Mouse (Mus musculus) heart, embryonic 14.5 days (tissue): Measurements from ENCODE around the gene Gm49027. TPM values are rescaled to one million over a fixed set of nuclear protein-coding genes. Genes with fewer than 3 reads are reported as not detected.

Experiments used
- ATAC-seq: fragments of 200-750 bp; cut with Nextera tagmentation; 2 replicates; pipeline ENCODE4 v1.8.0; 2017; ENCODE audit warnings: low read depth, moderate TSS enrichment; ENCODE audit not compliant: insufficient number of reproducible peaks, insufficient read depth, low FRiP score
- H3K27ac ChIP-seq, 2 experiments: fragments of 200-500 bp in 1 of 2; fragments of 300-500 bp in 1 of 2; sonication (generic) in 1 of 2; replicated peaks in 1 of 2; 2 replicates each; pipeline ENCODE4 v1.5.1; 2012 to 2014; ENCODE audit warnings: low read depth in 2 of 2, low read length in 2 of 2, control low read depth in 1 of 2, mild to moderate bottlenecking in 1 of 2, mixed read lengths in 1 of 2; ENCODE audit not compliant: control insufficient read depth in 1 of 2, insufficient read depth in 1 of 2
- H3K27me3 ChIP-seq: fragments of 300-500 bp; sonication (generic); 2 replicates; pipeline ENCODE4 v1.6.1; 2014; ENCODE audit warnings: mild to moderate bottlenecking, low read length, control low read depth; ENCODE audit not compliant: control insufficient read depth, insufficient read depth
- H3K36me3 ChIP-seq: fragments of 300-500 bp; sonication (generic); 2 replicates; pipeline ENCODE4 v1.6.1; 2014; ENCODE audit warnings: mild to moderate bottlenecking, control low read depth, low read length, mixed read lengths; ENCODE audit not compliant: control insufficient read depth, insufficient read depth
- H3K4me1 ChIP-seq, 2 experiments: fragments of 200-500 bp in 1 of 2; fragments of 300-500 bp in 1 of 2; sonication (generic) in 1 of 2; 2 replicates each; pipeline ENCODE4 v1.6.1; 2012 to 2014; ENCODE audit warnings: low read length in 2 of 2, control low read depth in 1 of 2, mixed read lengths in 1 of 2; ENCODE audit not compliant: control insufficient read depth in 2 of 2, insufficient read depth in 2 of 2
- H3K4me2 ChIP-seq: fragments of 300-500 bp; sonication (generic); 2 replicates; pipeline ENCODE4 v1.6.1; 2014; ENCODE audit warnings: mild to moderate bottlenecking, low read length
- H3K4me3 ChIP-seq, 2 experiments: fragments of 200-500 bp in 1 of 2; fragments of 300-500 bp in 1 of 2; sonication (generic) in 1 of 2; 2 replicates each; pipeline ENCODE4 v1.5.1; 2012 to 2014; ENCODE audit warnings: low read length in 2 of 2, mild to moderate bottlenecking in 2 of 2, control low read depth in 1 of 2, low read depth in 1 of 2, moderate library complexity in 1 of 2; ENCODE audit not compliant: control insufficient read depth in 1 of 2, insufficient read depth in 1 of 2
- H3K9ac ChIP-seq: fragments of 300-500 bp; sonication (generic); 2 replicates; pipeline ENCODE4 v1.6.1; 2014; ENCODE audit warnings: mild to moderate bottlenecking, low read length
- H3K9me3 ChIP-seq: fragments of 300-500 bp; sonication (generic); 2 replicates; pipeline ENCODE4 v1.6.1; 2016; ENCODE audit warnings: low read length, control low read depth; ENCODE audit not compliant: control insufficient read depth
- WGBS: fragments of 180-500 bp; shearing (Covaris S2); extraction: QIAGEN DNeasy Blood & Tissue Kit; methylation state at CpG from one replicate; pipeline ENCODE4 v1.1.7; 2014; 5-methylcytosine and 5-hydroxymethylcytosine counted together
- polyA plus RNA-seq: library from polyadenylated mRNA; unstranded; fragments of >200 nt; fragmentation: Nextera tagmentation; extraction: Ambion mirVana; gene quantifications from 2 replicates; pipeline ENCODE4 v1.2.1, GENCODE M21; 2014

Gm49027 gene
- polyA plus RNA-seq, 1 experiment from 2014 or later: 0.57 TPM

DNA sequence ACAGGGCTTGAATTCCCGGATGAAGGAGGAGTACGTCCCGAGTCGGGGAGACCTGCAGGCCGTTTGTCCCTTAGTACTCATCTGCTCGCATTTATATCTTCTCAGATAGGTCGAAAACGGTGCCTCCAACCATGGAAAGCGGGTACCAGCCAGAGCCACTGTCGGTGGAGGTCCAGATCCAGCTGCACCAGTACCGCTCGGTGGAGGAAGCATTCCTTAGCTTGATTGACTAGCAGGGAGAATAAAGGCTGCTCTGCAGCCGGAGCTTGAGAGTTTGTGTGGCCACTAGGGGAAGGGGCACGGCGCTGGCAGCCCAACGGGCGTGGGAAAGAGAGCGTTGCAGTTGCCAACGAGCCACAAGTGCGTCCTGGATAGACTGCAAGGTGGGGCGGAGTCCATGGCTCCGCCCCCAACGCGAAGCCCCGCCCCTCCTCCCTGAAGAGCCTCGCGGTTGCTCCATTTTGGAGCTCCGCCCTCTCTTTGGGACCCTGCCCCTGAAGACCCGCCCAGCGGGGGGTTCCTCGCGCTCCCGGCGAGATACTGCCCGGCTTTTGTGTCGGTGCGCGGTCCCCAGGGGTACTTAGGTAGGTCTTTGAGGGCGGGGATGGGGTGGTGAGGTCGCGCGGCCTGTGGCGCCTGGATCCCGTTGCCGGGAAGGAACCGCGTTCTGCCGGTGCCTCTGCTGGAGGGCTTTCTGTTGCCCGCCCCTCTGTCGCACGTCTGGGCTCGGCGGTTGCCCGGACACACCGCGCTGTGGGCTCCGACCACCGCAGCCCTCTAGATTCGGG lies 17.2 kb downstream of the Gm49027 start:
- Histone ChIP-seq H3K27me3 (peaks cover 28% of the 10 kb centered on the region), H3K36me3 (peaks cover 20% of the 10 kb centered on the region; the same call in 1 of the 2 replicates), H3K9me3 (no peaks in the 10 kb centered on the region), H3K4me1 (no peaks in the 10 kb centered on the region; a peak in 1 of 4 replicates), H3K4me3 (peak overlapping the region; percentile 52 to 62), H3K9ac (peak overlapping the region; percentile 51), H3K27ac (no peak overlapping the region), H3K4me2 (peak overlapping the region; percentile 76)
- under 1% methylated on average over 53 of the region's 59 CpGs for WGBS
- peak; percentile 75 for ATAC-seq

DNA sequence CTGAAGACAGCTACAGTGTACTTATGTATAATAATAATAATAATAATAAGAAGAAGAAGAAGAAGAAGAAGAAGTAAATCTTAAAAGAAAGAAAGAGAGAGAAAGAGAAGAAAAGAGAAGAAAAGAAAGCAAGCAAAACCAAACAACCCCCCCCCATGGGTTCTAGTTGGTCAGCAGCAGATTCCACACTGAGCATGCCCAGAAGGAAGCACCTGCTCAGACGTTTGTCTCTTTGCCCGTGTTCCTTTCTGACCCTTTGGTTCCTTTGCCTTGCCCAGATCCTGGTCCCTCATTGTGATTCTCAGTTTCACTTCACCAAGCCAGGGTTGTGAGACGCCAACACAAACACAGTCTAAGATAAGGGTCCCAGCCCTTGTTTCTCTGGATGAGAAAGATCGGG lies 23.3 kb downstream of the Gm49027 start:
- no peak for ATAC-seq

DNA sequence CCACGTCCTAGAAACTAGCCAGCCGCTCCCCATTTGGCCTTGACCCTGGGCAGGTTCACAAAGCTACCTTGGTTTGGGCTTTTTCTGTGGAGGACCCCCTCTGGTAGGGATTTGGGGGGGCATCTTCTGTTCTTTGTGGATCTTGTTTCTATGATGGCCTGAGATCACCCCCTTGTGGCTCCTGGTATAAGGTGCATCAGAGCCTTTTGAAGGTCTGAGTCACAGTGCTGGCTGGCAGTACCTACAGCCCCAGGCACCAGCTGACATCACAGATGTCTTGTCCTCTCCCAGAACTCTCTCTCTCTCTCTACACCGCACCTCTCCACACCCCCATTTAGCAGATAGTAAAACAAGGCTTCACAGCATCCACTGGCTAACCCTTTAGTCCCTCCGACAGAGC lies 25.6 kb downstream of the Gm49027 start:
- H3K9ac ChIP-seq: no peak overlapping the region
- 38% methylated on average over 4 of the region's 4 CpGs for WGBS
- no peak overlapping the region for H3K4me2 ChIP-seq
- H3K36me3 ChIP-seq: no peaks in the 10 kb centered on the region
- H3K9me3 ChIP-seq: no peaks in the 10 kb centered on the region
- H3K4me1 ChIP-seq: peaks cover 11 to 12% of the 10 kb centered on the region in 2 experiments
- no peak overlapping the region for H3K27ac ChIP-seq
- peaks cover 13% of the 10 kb centered on the region; the same call in 1 of the 2 replicates for H3K27me3 ChIP-seq
- no peak overlapping the region for H3K4me3 ChIP-seq
- ATAC-seq: no peak

More for the DNA sequence above, 23.3 kb downstream of the Gm49027 start:
- 31% methylated on average over 4 of the region's 4 CpGs for WGBS
- Histone ChIP-seq H3K9ac (no peak overlapping the region), H3K4me2 (no peak overlapping the region), H3K9me3 (no peaks in the 10 kb centered on the region), H3K36me3 (no peaks in the 10 kb centered on the region), H3K27ac (no peak overlapping the region), H3K27me3 (peaks cover 25% of the 10 kb centered on the region; the same call in 1 of the 2 replicates), H3K4me1 (peaks cover 11 to 12% of the 10 kb centered on the region in 2 experiments), H3K4me3 (no peak overlapping the region)

DNA sequence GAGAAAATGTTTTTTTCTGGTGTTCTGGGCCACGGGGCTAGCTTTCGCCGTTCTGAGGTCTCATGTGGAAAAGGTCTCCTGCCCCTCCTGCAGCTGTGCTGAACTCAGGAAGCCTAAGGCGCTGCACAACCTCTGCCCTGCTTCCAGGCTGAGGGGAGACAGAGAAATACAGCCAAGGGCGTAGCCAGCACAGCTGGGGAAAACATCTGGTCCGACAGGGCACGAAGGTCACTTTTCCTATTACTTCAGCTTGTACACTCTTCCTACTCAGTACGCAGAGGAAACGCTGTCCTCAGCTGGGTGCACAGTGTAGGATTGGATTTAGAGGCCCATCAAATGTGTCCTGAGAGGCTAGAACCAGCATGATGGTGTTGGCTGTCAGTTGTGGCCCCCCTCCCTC lies 35.4 kb downstream of the Gm49027 start:
- ATAC-seq: no peak
- no peak overlapping the region for H3K9ac ChIP-seq

DNA sequence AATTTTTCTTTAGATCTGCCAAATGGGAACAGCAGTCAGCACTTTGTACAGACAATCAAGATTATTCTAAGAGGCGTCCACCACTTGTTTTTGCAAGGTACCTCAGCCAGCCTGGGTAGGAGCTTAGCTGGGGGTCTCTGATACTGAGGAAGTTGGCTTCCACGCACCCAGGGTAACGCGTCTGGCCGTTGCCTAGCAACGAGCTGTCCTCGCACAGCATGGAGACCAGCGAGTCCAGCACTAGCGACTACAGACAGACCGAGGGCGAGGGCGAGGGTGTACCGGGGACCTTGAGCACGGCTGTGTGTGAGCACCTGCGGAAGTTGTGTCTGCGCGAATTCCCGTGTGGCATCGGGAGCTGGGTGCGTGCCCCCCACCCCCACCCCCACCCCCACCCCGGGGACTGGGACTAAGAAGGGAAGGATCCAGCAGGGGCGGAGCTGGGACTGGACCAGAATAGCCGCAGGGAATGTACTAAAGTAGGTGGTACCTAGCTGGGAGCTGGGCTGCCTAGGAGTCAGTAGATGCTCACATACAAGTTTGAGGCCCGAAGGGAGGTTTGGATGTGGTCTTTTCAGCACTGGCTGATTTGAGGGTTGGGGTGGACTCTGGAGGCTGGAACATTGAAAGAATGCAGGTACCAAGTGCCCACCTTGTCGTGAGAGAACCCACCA lies 36.0 kb downstream of the Gm49027 start, which contains the start of the genes Lrrc43 and Il31:
Lrrc43 (plus strand) TSS at position 194 of the 674 bp plus-strand sequence.
Il31 (minus strand) TSS at position 378 of the 674 bp plus-strand sequence.
- H3K36me3 ChIP-seq: no peaks in the 10 kb centered on the region
- H3K27ac ChIP-seq: no peak within 1 kb of the TSS
- H3K9ac ChIP-seq: no peak within 1 kb of the TSS
- peak within 1 kb of the TSS; percentile 60 for H3K4me2 ChIP-seq
- WGBS: 6% methylated on average over 25 of the region's 25 CpGs
- peak within 1 kb of the TSS in 1 of 2 experiments; percentile 17; a peak in 1 of 4 replicates for H3K4me3 ChIP-seq
- H3K4me1 ChIP-seq: peaks cover 3 to 10% of the 10 kb centered on the region in 2 experiments
- ATAC-seq: no peak
- no peaks in the 10 kb centered on the region for H3K9me3 ChIP-seq
- no peaks in the 10 kb centered on the region for H3K27me3 ChIP-seq

More for the DNA sequence above, 35.4 kb downstream of the Gm49027 start:
- H3K36me3 ChIP-seq: no peaks in the 10 kb centered on the region
- H3K4me2 ChIP-seq: no peak overlapping the region; the same call in 1 of the 2 replicates
- H3K27me3 ChIP-seq: no peaks in the 10 kb centered on the region
- H3K4me1 ChIP-seq: peaks cover 3 to 10% of the 10 kb centered on the region in 2 experiments
- H3K4me3 ChIP-seq: no peak overlapping the region
- H3K9me3 ChIP-seq: no peaks in the 10 kb centered on the region
- no peak overlapping the region for H3K27ac ChIP-seq
- WGBS: 60% methylated on average over 9 of the region's 9 CpGs

DNA sequence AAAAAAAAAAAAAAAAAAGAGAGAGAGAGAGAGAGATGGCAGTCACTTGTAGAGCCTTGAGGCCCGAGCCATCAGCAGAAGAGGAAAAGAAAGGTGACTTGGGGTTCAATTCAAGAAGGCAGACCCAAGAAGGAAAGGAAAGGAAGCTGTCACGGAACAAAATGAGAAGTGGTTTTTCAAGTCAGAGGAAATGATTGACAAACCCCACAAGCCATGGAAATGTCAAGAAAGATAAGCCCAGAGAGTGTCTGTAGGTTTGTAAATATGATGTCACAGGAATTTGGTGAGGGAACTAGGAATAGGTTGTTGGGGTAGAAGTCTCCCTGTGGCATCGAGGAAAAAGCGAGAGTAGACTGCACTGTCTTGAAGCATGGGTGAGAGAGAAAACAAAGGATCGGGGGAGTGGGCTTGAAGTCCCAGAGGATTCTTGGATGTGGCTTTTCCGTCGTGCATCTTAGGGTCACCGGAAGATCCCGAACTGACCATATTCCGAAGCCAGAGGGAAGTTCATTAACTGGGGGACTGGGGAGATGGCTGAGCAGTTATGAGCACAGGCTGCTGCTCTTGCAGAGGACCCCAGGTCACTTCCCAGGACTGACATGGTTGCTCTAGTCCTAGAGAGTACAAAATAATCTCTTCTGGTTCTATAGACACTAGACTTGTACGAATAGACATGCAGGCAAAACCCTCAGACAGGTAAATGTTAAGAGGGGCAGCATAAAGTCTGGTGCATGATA lies 37.5 kb downstream of the Gm49027 start:
- no peak overlapping the region for H3K27ac ChIP-seq
- no peak overlapping the region for H3K4me3 ChIP-seq
- no peaks in the 10 kb centered on the region for H3K27me3 ChIP-seq
- ATAC-seq: no peak
- no peaks in the 10 kb centered on the region for H3K36me3 ChIP-seq
- 70% methylated on average over 11 of the region's 11 CpGs for WGBS
- H3K4me2 ChIP-seq: no peak overlapping the region
- no peak overlapping the region for H3K9ac ChIP-seq
- peaks cover 3 to 10% of the 10 kb centered on the region in 2 experiments for H3K4me1 ChIP-seq
- H3K9me3 ChIP-seq: no peaks in the 10 kb centered on the region

DNA sequence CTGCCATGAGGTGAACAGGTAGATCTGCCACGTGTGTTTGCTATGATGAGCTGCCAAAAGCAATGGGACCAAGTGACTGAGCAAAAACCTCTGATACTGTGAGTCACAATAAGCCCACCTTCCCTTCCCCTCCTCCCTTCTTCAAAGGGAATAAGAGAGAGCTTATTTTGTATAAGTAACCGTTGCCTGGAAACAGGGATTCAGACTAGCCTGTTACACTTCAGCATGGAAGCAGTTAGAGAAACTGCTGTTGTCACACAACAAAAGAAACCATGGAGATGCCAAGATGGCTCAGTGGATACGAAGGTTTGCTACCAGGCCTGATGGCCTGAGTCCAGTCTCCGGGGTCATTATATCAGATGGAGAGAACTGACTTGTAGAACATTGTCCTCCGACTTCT lies 51.5 kb downstream of the Gm49027 start:
- 84% methylated on average over 5 of the region's 5 CpGs for WGBS
- no peak overlapping the region for H3K9ac ChIP-seq
- no peaks in the 10 kb centered on the region for H3K27me3 ChIP-seq
- H3K4me1 ChIP-seq: peaks cover 9 to 16% of the 10 kb centered on the region in 2 experiments; a peak in 3 of 4 replicates
- H3K36me3 ChIP-seq: no peaks in the 10 kb centered on the region
- H3K27ac ChIP-seq: no peak overlapping the region
- H3K9me3 ChIP-seq: no peaks in the 10 kb centered on the region
- no peak overlapping the region for H3K4me2 ChIP-seq
- no peak overlapping the region for H3K4me3 ChIP-seq
- ATAC-seq: no peak
